Mouse (Mus musculus): ENCODE data around the gene Prl8a9. TPM values are rescaled to one million over a fixed set of nuclear protein-coding genes. Genes with fewer than 3 reads are reported as not detected.

The Prl8a9 gene
- not detected in 2 replicates for polyA plus RNA-seq (2012; rRNA removed)

- no peak within 1 kb of the TSS for H3K27ac ChIP-seq (ENCODE audit: insufficient read depth, low read length)
- no peak within 1 kb of the TSS for H3K4me3 ChIP-seq (ENCODE audit: insufficient read depth, low read length)
- TF ChIP-seq CTCF (IDR thresholded peaks at IDR 0.05; ENCODE audit: extremely low read depth, insufficient read depth, low read length), result no peak
- TF ChIP-seq POLR2A (IDR thresholded peaks at IDR 0.05; ENCODE audit: extremely low read depth, insufficient read depth, low read length), result no peak
- H3K4me1 ChIP-seq (ENCODE audit: control insufficient read depth, insufficient read depth, low read length), result no peaks in the 10 kb centered on the region
These were observed at the start of gene Prl8a9 for GRCm38 (mm10) chr13:27564506-27564905. Gene Prl8a9 (minus strand): TSS chr13:27564606.

- Histone ChIP-seq H3K27ac (ENCODE audit: insufficient read depth, low read length) (no peak within 1 kb of the TSS), H3K4me3 (ENCODE audit: insufficient read depth, low read length) (no peak within 1 kb of the TSS), H3K4me1 (ENCODE audit: control insufficient read depth, insufficient read depth, low read length) (no peaks in the 10 kb centered on the region)
- no peak for TF ChIP-seq CTCF (IDR thresholded peaks at IDR 0.05; ENCODE audit: extremely low read depth, insufficient read depth, low read length)
- no peak for TF ChIP-seq POLR2A (IDR thresholded peaks at IDR 0.05; ENCODE audit: extremely low read depth, insufficient read depth, low read length)
These were observed 46.1 kb upstream of the Prl8a9 start, which contains the start of gene Prl7b1 for GRCm38 (mm10) chr13:27610482-27610881. Gene Prl7b1 (minus strand): TSS chr13:27610582.

GRCm38 (mm10) chr13:27582071-27582470 lies 17.7 kb upstream of the Prl8a9 start, which contains the start of gene Prl8a1:
Gene Prl8a1 (minus strand): TSS chr13:27582171.
- H3K27ac ChIP-seq (ENCODE audit: insufficient read depth, low read length), result no peak within 1 kb of the TSS
- H3K4me1 ChIP-seq (ENCODE audit: control insufficient read depth, insufficient read depth, low read length), result no peaks in the 10 kb centered on the region
- no peak within 1 kb of the TSS for H3K4me3 ChIP-seq (ENCODE audit: insufficient read depth, low read length)
- TF ChIP-seq POLR2A (IDR thresholded peaks at IDR 0.05; ENCODE audit: extremely low read depth, insufficient read depth, low read length), result no peak
- TF ChIP-seq CTCF (IDR thresholded peaks at IDR 0.05; ENCODE audit: extremely low read depth, insufficient read depth, low read length), result no peak

- Histone ChIP-seq H3K4me1 (ENCODE audit: control insufficient read depth, insufficient read depth, low read length) (no peaks in the 10 kb centered on the region), H3K27ac (ENCODE audit: insufficient read depth, low read length) (no peak overlapping the region), H3K4me3 (ENCODE audit: insufficient read depth, low read length) (no peak overlapping the region)
- no peak for TF ChIP-seq CTCF (IDR thresholded peaks at IDR 0.05; ENCODE audit: extremely low read depth, insufficient read depth, low read length)
- no peak for TF ChIP-seq POLR2A (IDR thresholded peaks at IDR 0.05; ENCODE audit: extremely low read depth, insufficient read depth, low read length)
These were observed 11.1 kb downstream of the Prl8a9 start for GRCm38 (mm10) chr13:27553336-27553735.

- Histone ChIP-seq H3K4me1 (ENCODE audit: control insufficient read depth, insufficient read depth, low read length) (no peaks in the 10 kb centered on the region), H3K27ac (ENCODE audit: insufficient read depth, low read length) (no peak overlapping the region), H3K4me3 (ENCODE audit: insufficient read depth, low read length) (no peak overlapping the region)
- no peak for TF ChIP-seq POLR2A (IDR thresholded peaks at IDR 0.05; ENCODE audit: extremely low read depth, insufficient read depth, low read length)
- no peak for TF ChIP-seq CTCF (IDR thresholded peaks at IDR 0.05; ENCODE audit: extremely low read depth, insufficient read depth, low read length)
These were observed 41.2 kb downstream of the Prl8a9 start for GRCm38 (mm10) chr13:27523156-27523555.

GRCm38 (mm10) chr13:27513117-27513516 lies 51.3 kb downstream of the Prl8a9 start, which contains the start of gene Prl8a8:
Gene Prl8a8 (minus strand): TSS chr13:27513217.
- no peak within 1 kb of the TSS for H3K27ac ChIP-seq (ENCODE audit: insufficient read depth, low read length)
- H3K4me3 ChIP-seq (ENCODE audit: insufficient read depth, low read length), result no peak within 1 kb of the TSS
- no peak for TF ChIP-seq POLR2A (IDR thresholded peaks at IDR 0.05; ENCODE audit: extremely low read depth, insufficient read depth, low read length)
- no peak for TF ChIP-seq CTCF (IDR thresholded peaks at IDR 0.05; ENCODE audit: extremely low read depth, insufficient read depth, low read length)
- no peaks in the 10 kb centered on the region for H3K4me1 ChIP-seq (ENCODE audit: control insufficient read depth, insufficient read depth, low read length)

Other genes with a start within 250 kb of the Prl8a9 start
- gene Prl8a2, start 218.9 kb downstream of the Prl8a9 start, polyA plus RNA-seq (2012; rRNA removed), result 0.11 TPM in 1 of 2 replicates, not detected in the other
- gene Prl2b1, start 173.8 kb downstream of the Prl8a9 start, polyA plus RNA-seq (2012; rRNA removed), result not detected in 2 replicates
- not detected in 2 replicates for gene Prl8a6, start 125.9 kb downstream of the Prl8a9 start, polyA plus RNA-seq (2012; rRNA removed)
- not detected in 2 replicates for gene Prl8a8, start 51.4 kb downstream of the Prl8a9 start, polyA plus RNA-seq (2012; rRNA removed)
- gene Prl8a1, start 17.6 kb upstream of the Prl8a9 start, polyA plus RNA-seq (2012; rRNA removed), result not detected in 2 replicates
- gene Prl7b1, start 46.0 kb upstream of the Prl8a9 start, polyA plus RNA-seq (2012; rRNA removed), result not detected in 2 replicates
- gene Prl7a1, start 77.9 kb upstream of the Prl8a9 start, polyA plus RNA-seq (2012; rRNA removed), result not detected in 2 replicates
- gene Prl7a2, start 103.4 kb upstream of the Prl8a9 start, polyA plus RNA-seq (2012; rRNA removed), result 0.08 TPM in 1 of 2 replicates, not detected in the other
- gene Prl7d1, start 152.1 kb upstream of the Prl8a9 start, polyA plus RNA-seq (2012; rRNA removed), result not detected in 2 replicates
- gene Prl7c1, start 216.2 kb upstream of the Prl8a9 start, polyA plus RNA-seq (2012; rRNA removed), result not detected in 2 replicates
- gene Prl2a1, start 237.0 kb upstream of the Prl8a9 start, polyA plus RNA-seq (2012; rRNA removed), result not detected in 2 replicates

All from cortical plate, adult 2 months (tissue).